Mouse (Mus musculus): ENCODE measurements around the gene Smad6. TPM values are rescaled to one million over a fixed set of nuclear protein-coding genes. Genes with fewer than 3 reads are reported as not detected.

The Smad6 gene
- 6.5 and 8.0 TPM in 2 replicates for polyA plus RNA-seq (2012; rRNA removed)

GRCm38 (mm10) chr9:64021853-64022561, at the start of gene Smad6:
Gene Smad6, minus strand, starts transcription at chr9:64022059.
- peak; percentile 67 for DNase-seq

DNA sequence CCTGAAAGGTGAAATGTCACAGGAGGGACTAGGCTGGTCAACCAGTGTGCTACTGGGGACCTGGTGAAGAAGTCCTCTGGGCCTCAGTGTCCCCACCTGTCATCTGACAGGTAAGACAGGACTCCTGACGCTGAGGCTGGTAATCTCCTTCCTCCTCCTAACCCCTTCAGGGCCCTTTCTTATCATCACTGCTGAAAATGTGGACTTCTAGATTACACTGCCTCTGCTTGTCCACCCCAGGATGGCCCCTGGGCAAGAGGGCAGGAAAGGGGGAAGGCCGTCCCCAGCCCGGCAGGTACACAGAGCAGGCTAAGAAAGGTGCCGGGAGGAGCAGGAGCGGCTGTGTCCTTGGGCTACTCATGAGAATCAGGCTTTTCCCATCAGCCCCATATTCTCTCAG, 48.8 kb upstream of the Smad6 start:
- Histone ChIP-seq H3K27ac (ENCODE audit: control insufficient read depth, insufficient read depth, low read length) (no peak overlapping the region), H3K27me3 (ENCODE audit: control insufficient read depth, insufficient read depth, low read length) (no peaks in the 10 kb centered on the region), H3K4me1 (replicated peaks; ENCODE audit: control insufficient read depth, insufficient read depth, low read length) (no peaks in the 10 kb centered on the region), H3K4me3 (ENCODE audit: control insufficient read depth, insufficient read depth, low read length) (no peak overlapping the region), H3K36me3 (ENCODE audit: control insufficient read depth, insufficient read depth, low read length) (no peaks in the 10 kb centered on the region)
- 97% methylated on average over 5 of the region's 5 CpGs for WGBS
- no peak for DNase-seq
- no peak for TF ChIP-seq POLR2A (IDR thresholded peaks at IDR 0.05; ENCODE audit: control insufficient read depth, extremely low read depth, insufficient read depth, low read length, poor library complexity)
- no peak for TF ChIP-seq CTCF (IDR thresholded peaks at IDR 0.05; ENCODE audit: borderline replicate concordance, control insufficient read depth, extremely low read depth, insufficient read depth, low read length, poor library complexity)

More at GRCm38 (mm10) chr9:64021853-64022561, at the start of gene Smad6:
- Histone ChIP-seq H3K36me3 (ENCODE audit: control insufficient read depth, insufficient read depth, low read length) (no peaks in the 10 kb centered on the region), H3K4me1 (replicated peaks; ENCODE audit: control insufficient read depth, insufficient read depth, low read length) (peaks cover 33% of the 10 kb centered on the region), H3K27ac (ENCODE audit: control insufficient read depth, insufficient read depth, low read length) (no peak within 1 kb of the TSS), H3K27me3 (ENCODE audit: control insufficient read depth, insufficient read depth, low read length) (peaks cover 26% of the 10 kb centered on the region), H3K4me3 (ENCODE audit: control insufficient read depth, insufficient read depth, low read length) (peak within 1 kb of the TSS; percentile 53)
- no peak for TF ChIP-seq POLR2A (IDR thresholded peaks at IDR 0.05; ENCODE audit: control insufficient read depth, extremely low read depth, insufficient read depth, low read length, poor library complexity)
- TF ChIP-seq CTCF (IDR thresholded peaks at IDR 0.05; ENCODE audit: borderline replicate concordance, control insufficient read depth, extremely low read depth, insufficient read depth, low read length, poor library complexity): no peak
- WGBS: under 1% methylated on average over 60 of the region's 60 CpGs

- no peak for TF ChIP-seq POLR2A (IDR thresholded peaks at IDR 0.05; ENCODE audit: control insufficient read depth, extremely low read depth, insufficient read depth, low read length, poor library complexity)
- TF ChIP-seq CTCF (IDR thresholded peaks at IDR 0.05; ENCODE audit: borderline replicate concordance, control insufficient read depth, extremely low read depth, insufficient read depth, low read length, poor library complexity): no peak
- no peak for DNase-seq
- no peaks in the 10 kb centered on the region for H3K27me3 ChIP-seq (ENCODE audit: control insufficient read depth, insufficient read depth, low read length)
- no peak overlapping the region for H3K4me3 ChIP-seq (ENCODE audit: control insufficient read depth, insufficient read depth, low read length)
- WGBS: 88% methylated on average over 5 of the region's 5 CpGs
- H3K4me1 ChIP-seq (replicated peaks; ENCODE audit: control insufficient read depth, insufficient read depth, low read length): no peaks in the 10 kb centered on the region
- H3K36me3 ChIP-seq (ENCODE audit: control insufficient read depth, insufficient read depth, low read length): no peaks in the 10 kb centered on the region
- H3K27ac ChIP-seq (ENCODE audit: control insufficient read depth, insufficient read depth, low read length): no peak overlapping the region
Observed at GRCm38 (mm10) chr9:64069131-64069530, 47.3 kb upstream of the Smad6 start.

- Histone ChIP-seq H3K36me3 (ENCODE audit: control insufficient read depth, insufficient read depth, low read length) (no peaks in the 10 kb centered on the region), H3K4me3 (ENCODE audit: control insufficient read depth, insufficient read depth, low read length) (no peak overlapping the region), H3K4me1 (replicated peaks; ENCODE audit: control insufficient read depth, insufficient read depth, low read length) (no peaks in the 10 kb centered on the region), H3K27me3 (ENCODE audit: control insufficient read depth, insufficient read depth, low read length) (no peaks in the 10 kb centered on the region), H3K27ac (ENCODE audit: control insufficient read depth, insufficient read depth, low read length) (no peak overlapping the region)
- TF ChIP-seq CTCF (IDR thresholded peaks at IDR 0.05; ENCODE audit: borderline replicate concordance, control insufficient read depth, extremely low read depth, insufficient read depth, low read length, poor library complexity) (no peak), POLR2A (IDR thresholded peaks at IDR 0.05; ENCODE audit: control insufficient read depth, extremely low read depth, insufficient read depth, low read length, poor library complexity) (no peak)
- 88% methylated on average over 1 of the region's 1 CpGs for WGBS
- no peak for DNase-seq
Observed at GRCm38 (mm10) chr9:64068571-64068970, 46.7 kb upstream of the Smad6 start.

DNA sequence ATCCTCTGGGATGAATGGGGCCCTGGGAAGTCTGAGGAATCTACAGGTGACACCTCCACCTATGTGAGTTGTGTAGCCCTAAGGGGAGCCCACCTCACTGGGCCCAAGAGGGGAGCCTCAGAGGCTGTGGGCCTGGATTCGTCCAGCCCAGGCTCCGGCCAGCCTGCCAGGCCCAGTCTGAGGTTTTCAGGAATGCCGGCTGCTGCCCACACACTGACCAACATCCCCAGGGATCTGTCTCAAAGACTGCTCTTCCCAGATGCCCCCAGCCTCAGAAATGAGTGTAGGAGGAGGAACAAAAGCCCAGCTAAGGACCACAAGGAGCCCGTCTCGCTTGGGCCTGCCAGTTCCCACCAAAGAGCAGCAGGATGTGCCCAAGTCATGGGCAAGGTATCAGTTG, 45.9 kb upstream of the Smad6 start:
- H3K4me1 ChIP-seq (replicated peaks; ENCODE audit: control insufficient read depth, insufficient read depth, low read length): no peaks in the 10 kb centered on the region
- no peaks in the 10 kb centered on the region for H3K27me3 ChIP-seq (ENCODE audit: control insufficient read depth, insufficient read depth, low read length)
- TF ChIP-seq CTCF (IDR thresholded peaks at IDR 0.05; ENCODE audit: borderline replicate concordance, control insufficient read depth, extremely low read depth, insufficient read depth, low read length, poor library complexity) (no peak), POLR2A (IDR thresholded peaks at IDR 0.05; ENCODE audit: control insufficient read depth, extremely low read depth, insufficient read depth, low read length, poor library complexity) (no peak)
- WGBS: over 99% methylated on average over 5 of the region's 5 CpGs
- no peak overlapping the region for H3K4me3 ChIP-seq (ENCODE audit: control insufficient read depth, insufficient read depth, low read length)
- H3K36me3 ChIP-seq (ENCODE audit: control insufficient read depth, insufficient read depth, low read length): no peaks in the 10 kb centered on the region
- no peak overlapping the region for H3K27ac ChIP-seq (ENCODE audit: control insufficient read depth, insufficient read depth, low read length)
- no peak for DNase-seq

DNA sequence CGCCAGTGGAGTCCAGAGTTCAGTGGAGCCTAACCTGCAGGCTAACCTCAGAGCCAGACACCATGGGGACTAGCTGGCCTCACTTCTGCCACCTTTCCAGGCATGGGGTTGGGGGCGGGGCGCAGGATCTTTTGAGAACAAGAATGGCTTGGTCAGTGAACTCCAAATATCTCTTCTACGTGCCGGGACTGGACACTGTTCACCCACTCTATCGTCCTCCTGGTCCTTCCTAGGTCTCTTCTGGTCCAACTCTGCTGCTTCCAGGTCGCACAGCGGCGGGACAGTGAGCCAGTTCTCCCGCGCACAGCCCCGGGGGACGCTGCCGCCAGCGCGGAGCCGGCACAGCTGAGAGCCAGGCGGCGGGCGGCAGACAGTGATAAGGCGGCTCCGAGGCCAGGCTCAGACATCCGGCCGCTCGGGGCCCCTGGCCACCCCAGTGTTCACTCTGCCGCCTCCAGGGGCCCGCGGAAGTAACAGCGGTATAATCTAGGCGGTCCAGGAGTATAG, 38.2 kb upstream of the Smad6 start:
- Histone ChIP-seq H3K27me3 (ENCODE audit: control insufficient read depth, insufficient read depth, low read length) (no peaks in the 10 kb centered on the region; the same call in 1 of the 2 replicates), H3K27ac (ENCODE audit: control insufficient read depth, insufficient read depth, low read length) (no peak overlapping the region), H3K36me3 (ENCODE audit: control insufficient read depth, insufficient read depth, low read length) (no peaks in the 10 kb centered on the region), H3K4me3 (ENCODE audit: control insufficient read depth, insufficient read depth, low read length) (no peak overlapping the region), H3K4me1 (replicated peaks; ENCODE audit: control insufficient read depth, insufficient read depth, low read length) (0 out of 2 replicates have a peak, but pooled peaks cover 5% of the 10 kb centered on the region)
- 6% methylated on average over 30 of the region's 30 CpGs for WGBS
- TF ChIP-seq POLR2A (IDR thresholded peaks at IDR 0.05; ENCODE audit: control insufficient read depth, extremely low read depth, insufficient read depth, low read length, poor library complexity): no peak
- no peak for TF ChIP-seq CTCF (IDR thresholded peaks at IDR 0.05; ENCODE audit: borderline replicate concordance, control insufficient read depth, extremely low read depth, insufficient read depth, low read length, poor library complexity)
- no peak for DNase-seq
